Mouse (Mus musculus) frontal cortex, adult (tissue): ENCODE data around the gene Gm4952.

ENCODE experiments used
- ATAC-seq: cut with Nextera tagmentation; 2 replicates; pipeline ENCODE4 v1.9.2; 2017; ENCODE audit warnings: mild to moderate bottlenecking, moderate library complexity, mixed read lengths; ENCODE audit not compliant: low TSS enrichment

Gm4952 gene

GRCm38 (mm10) chr19:12599674-12600073 lies at the start of gene Gm4952:
TSS of gene Gm4952 (plus strand) at chr19:12599974.
- no peak for ATAC-seq

- ATAC-seq, result no peak
Observed at GRCm38 (mm10) chr19:12550005-12550942, 49.5 kb upstream of the Gm4952 start.

GRCm38 (mm10) chr19:12556293-12556692 lies 43.5 kb upstream of the Gm4952 start:
- ATAC-seq, result no peak

- no peak for ATAC-seq
Observed at GRCm38 (mm10) chr19:12558219-12558618, 41.6 kb upstream of the Gm4952 start.

- no peak for ATAC-seq
Observed at GRCm38 (mm10) chr19:12564197-12564596, 35.6 kb upstream of the Gm4952 start.

- ATAC-seq, result no peak
Observed at GRCm38 (mm10) chr19:12567011-12567410, 32.8 kb upstream of the Gm4952 start.

- ATAC-seq, result 0 out of 2 replicates have a peak, but pooled peaks have one; percentile 34
Observed at GRCm38 (mm10) chr19:12570866-12571265, 28.9 kb upstream of the Gm4952 start.

GRCm38 (mm10) chr19:12571687-12572086 lies 28.1 kb upstream of the Gm4952 start:
- no peak for ATAC-seq

GRCm38 (mm10) chr19:12572614-12573265 lies 27.0 kb upstream of the Gm4952 start:
- no peak for ATAC-seq

- ATAC-seq, result peak; percentile 99
Observed at GRCm38 (mm10) chr19:12573266-12574011, 26.3 kb upstream of the Gm4952 start.

GRCm38 (mm10) chr19:12574012-12574407 lies 25.8 kb upstream of the Gm4952 start:
- no peak for ATAC-seq

- no peak for ATAC-seq
Observed at GRCm38 (mm10) chr19:12575107-12575506, 24.7 kb upstream of the Gm4952 start.

- no peak for ATAC-seq
Observed at GRCm38 (mm10) chr19:12575514-12575913, 24.3 kb upstream of the Gm4952 start.

GRCm38 (mm10) chr19:12576639-12577038 lies 23.1 kb upstream of the Gm4952 start:
- ATAC-seq, result no peak

- no peak for ATAC-seq
Observed at GRCm38 (mm10) chr19:12585310-12585709, 14.5 kb upstream of the Gm4952 start.

- peak; percentile 77 for ATAC-seq
Observed at GRCm38 (mm10) chr19:12591908-12592307, 7.9 kb upstream of the Gm4952 start.

- ATAC-seq, result no peak
Observed at GRCm38 (mm10) chr19:12595135-12595529, 4.6 kb upstream of the Gm4952 start.

- peak; percentile 82 for ATAC-seq
Observed at GRCm38 (mm10) chr19:12595530-12596289, 4.1 kb upstream of the Gm4952 start.

GRCm38 (mm10) chr19:12596290-12597072 lies 3.3 kb upstream of the Gm4952 start:
- ATAC-seq, result peak; percentile 29

- peak; percentile 77 for ATAC-seq
Observed at GRCm38 (mm10) chr19:12597073-12597405, 2.7 kb upstream of the Gm4952 start.

GRCm38 (mm10) chr19:12598674-12599073 lies 1.1 kb upstream of the Gm4952 start:
- ATAC-seq, result no peak
